ENCODE assay signal across 8 mouse cellular contexts in genomic region chr10:80987709-80988441, GRCm38 (mm10). TPM values are rescaled to one million over a fixed set of nuclear protein-coding genes. Genes with fewer than 3 reads are reported as not detected.
DNase-seq lines count a peak whose midpoint lies in the region; ATAC-seq and TF ChIP-seq lines count a peak whose summit lies in the region.

No protein-coding gene starts in this region.

- no peaks in the 10 kb centered on the region for H3K36me3 ChIP-seq in intestine, embryonic 15.5 days
- H3K36me3 ChIP-seq in liver, adult 2 months (ENCODE audit: control insufficient read depth, insufficient read depth, low read length), result no peaks in the 10 kb centered on the region

- H3K9me3 ChIP-seq in intestine, embryonic 15.5 days, result no peaks in the 10 kb centered on the region

- H3K9ac ChIP-seq in intestine, embryonic 15.5 days, result no peak overlapping the region
- H3K9ac ChIP-seq in liver, adult 2 months (ENCODE audit: low read depth, low read length), result no peak overlapping the region

- TF ChIP-seq POLR2A in liver, adult 2 months (IDR thresholded peaks at IDR 0.05; ENCODE audit: extremely low read depth, insufficient read depth, low read length), result no peak

- peak overlapping the region; percentile 54; the same call in 1 of the 2 replicates for H3K27ac ChIP-seq in intestine, embryonic 15.5 days
- H3K27ac ChIP-seq in liver, adult 2 months (replicated peaks; ENCODE audit: insufficient read depth, low read depth, low read length), result no peak overlapping the region

- H3K79me2 ChIP-seq in liver, adult 2 months (ENCODE audit: control insufficient read depth, insufficient read depth, low read length), result no peaks in the 10 kb centered on the region

- no peak overlapping the region for H3K4me3 ChIP-seq in intestine, embryonic 15.5 days (replicated peaks)
- H3K4me3 ChIP-seq in liver, adult 2 months (ENCODE audit: insufficient read depth, low read depth, low read length), result no peak overlapping the region

- H3K4me2 ChIP-seq in intestine, embryonic 15.5 days (replicated peaks), result peak overlapping the region; percentile 22; the same call in 1 of the 2 replicates

- peak; percentile 98 for TF ChIP-seq CTCF in liver, adult 2 months (IDR thresholded peaks at IDR 0.05; ENCODE audit: low read depth, low read length)

- peak; percentile 83 for ATAC-seq in granulocyte monocyte progenitor cell, adult 5-6 weeks (replicated peaks; ENCODE audit: poor library complexity, severe bottlenecking)
- ATAC-seq in intestine, embryonic 15.5 days, result peak; percentile 84

- peak; percentile 86 for DNase-seq in 3134 (ENCODE audit: extremely low read depth, insufficient read length, low spot score)
- DNase-seq in adrenal gland, adult 18-20 months (ENCODE audit: low spot score in 2 of 2), result peak; percentile 85 to 86
- DNase-seq in embryo, embryonic 10.5 days (ENCODE audit: low spot score), result peak; percentile 93
- DNase-seq in liver, adult 2 months (ENCODE audit: extremely low read depth, low read depth, low spot score), result peak; percentile 52
- DNase-seq in monocyte, adult 2 months (ENCODE audit: low read depth in 1 of 2, low spot score in 2 of 2), result peak; percentile 51 to 66
- peak; percentile 69 to 92 for DNase-seq in spleen, postnatal 4 days (ENCODE audit: low spot score in 2 of 2)

- 11% methylated on average over 10 of the region's 10 CpGs for WGBS in intestine, embryonic 15.5 days
- WGBS in liver, adult 2 months, result 12% methylated on average over 10 of the region's 10 CpGs

- H3K27me3 ChIP-seq in intestine, embryonic 15.5 days (replicated peaks), result peaks cover 12% of the 10 kb centered on the region; the same call in 1 of the 2 replicates
- no peaks in the 10 kb centered on the region for H3K27me3 ChIP-seq in liver, adult 2 months (ENCODE audit: control insufficient read depth, insufficient read depth, low read length)

- peaks cover 12% of the 10 kb centered on the region for H3K4me1 ChIP-seq in intestine, embryonic 15.5 days (replicated peaks)
- peaks cover 9% of the 10 kb centered on the region for H3K4me1 ChIP-seq in liver, adult 2 months (ENCODE audit: control insufficient read depth, insufficient read depth, low read length)

RNA-seq across cellular contexts. Expression of gene Gng7, which starts 26.9 kb away (rescaled TPM):
- total RNA-seq in adrenal gland, adult 18-20 months (2021), result 10 to 100 TPM in 1 of 2 experiments, 1 to 10 TPM in 1; 7.0 to 11.1 TPM
- total RNA-seq in granulocyte monocyte progenitor cell, adult 5-6 weeks (2014; fragmentation: Nextera tagmentation), result 0.30 and 1.5 TPM in 2 replicates
- total RNA-seq in granulocyte monocyte progenitor cell, adult 5-6 weeks (2017), result 0.09 and 0.46 TPM in 2 replicates
- 4.5 and 4.7 TPM in 2 replicates for polyA plus RNA-seq in intestine, embryonic 15.5 days (2015; fragmentation: Nextera tagmentation; extraction: Ambion mirVana)
- 0.09 and 0.13 TPM in 2 replicates for total RNA-seq in liver, adult 2 months (2014; rRNA removed)
- 0.65 TPM in 2 replicates for polyA plus RNA-seq in liver, adult 2 months (2012; rRNA removed)

RNA-seq across cellular contexts. Expression of gene Diras1, which starts 37.6 kb away (rescaled TPM):
- total RNA-seq in adrenal gland, adult 18-20 months (2021), result 1 to 10 TPM; 1.7 to 1.8 TPM
- not detected in 2 replicates for total RNA-seq in granulocyte monocyte progenitor cell, adult 5-6 weeks (2014; fragmentation: Nextera tagmentation)
- total RNA-seq in granulocyte monocyte progenitor cell, adult 5-6 weeks (2017), result not detected in 2 replicates
- polyA plus RNA-seq in intestine, embryonic 15.5 days (2015; fragmentation: Nextera tagmentation; extraction: Ambion mirVana), result 0.94 and 1.2 TPM in 2 replicates
- total RNA-seq in liver, adult 2 months (2014; rRNA removed), result 0.07 TPM in 1 of 2 replicates, not detected in the other
- not detected in 2 replicates for polyA plus RNA-seq in liver, adult 2 months (2012; rRNA removed)

RNA-seq across cellular contexts. Expression of gene Slc39a3, which starts 49.4 kb away (rescaled TPM):
- 10 to 100 TPM; 25.6 to 44.1 TPM for total RNA-seq in adrenal gland, adult 18-20 months (2021)
- total RNA-seq in granulocyte monocyte progenitor cell, adult 5-6 weeks (2014; fragmentation: Nextera tagmentation), result 3.1 and 5.9 TPM in 2 replicates
- total RNA-seq in granulocyte monocyte progenitor cell, adult 5-6 weeks (2017), result 4.3 and 5.3 TPM in 2 replicates
- 15.0 and 18.2 TPM in 2 replicates for polyA plus RNA-seq in intestine, embryonic 15.5 days (2015; fragmentation: Nextera tagmentation; extraction: Ambion mirVana)
- 6.1 and 6.9 TPM in 2 replicates for total RNA-seq in liver, adult 2 months (2014; rRNA removed)
- polyA plus RNA-seq in liver, adult 2 months (2012; rRNA removed), result 13.2 and 14.1 TPM in 2 replicates

RNA-seq across cellular contexts. Expression of gene Gadd45b, which starts 58.0 kb away (rescaled TPM):
- 10 to 100 TPM; 34.1 to 75.0 TPM for total RNA-seq in adrenal gland, adult 18-20 months (2021)
- total RNA-seq in granulocyte monocyte progenitor cell, adult 5-6 weeks (2014; fragmentation: Nextera tagmentation), result 20.1 and 21.5 TPM in 2 replicates
- total RNA-seq in granulocyte monocyte progenitor cell, adult 5-6 weeks (2017), result 25.6 and 27.6 TPM in 2 replicates
- polyA plus RNA-seq in intestine, embryonic 15.5 days (2015; fragmentation: Nextera tagmentation; extraction: Ambion mirVana), result 26.6 and 29.9 TPM in 2 replicates
- total RNA-seq in liver, adult 2 months (2014; rRNA removed), result 2.1 and 8.3 TPM in 2 replicates
- 1.4 and 1.8 TPM in 2 replicates for polyA plus RNA-seq in liver, adult 2 months (2012; rRNA removed)
